Mouse (Mus musculus) MEL (cell line): Measurements from ENCODE around the gene Pemt. TPM values are rescaled to one million over a fixed set of nuclear protein-coding genes. Genes with fewer than 3 reads are reported as not detected.

Experiments used
- DNase-seq: peaks from one replicate; pipeline ENCODE4 v3.0.0; 2011; ENCODE audit warnings: low read depth, low spot score
- H3K27ac ChIP-seq: 2 replicates; pipeline ENCODE4 v1.5.1; 2012; ENCODE audit warnings: low read depth, mild to moderate bottlenecking, control low read depth, low read length, moderate library complexity; ENCODE audit not compliant: control insufficient read depth
- H3K27me3 ChIP-seq, 2 experiments: fragments of 150-350 bp in 1 of 2; sonication (generic) in 1 of 2; 2 replicates each; pipeline ENCODE4 v1.6.1; 2012; ENCODE audit warnings: low read length in 2 of 2, mild to moderate bottlenecking in 2 of 2, improper control_type of control experiment in 1 of 2, moderate library complexity in 1 of 2; ENCODE audit not compliant: insufficient read depth in 2 of 2, control insufficient read depth in 1 of 2
- H3K36me3 ChIP-seq, 2 experiments: 2 replicates each; pipeline ENCODE4 v1.6.1; 2012 to 2014; ENCODE audit warnings: low read length in 2 of 2, improper control_type of control experiment in 1 of 2, inconsistent platforms in 1 of 2, mild to moderate bottlenecking in 1 of 2; ENCODE audit not compliant: insufficient read depth in 2 of 2, control insufficient read depth in 1 of 2
- H3K4me1 ChIP-seq, 2 experiments: fragments of 150-350 bp in 1 of 2; sonication (generic) in 1 of 2; 2 replicates each; pipeline ENCODE4 v1.6.1; 2012; ENCODE audit warnings: low read length in 2 of 2, improper control_type of control experiment in 1 of 2, mild to moderate bottlenecking in 1 of 2; ENCODE audit not compliant: insufficient read depth in 2 of 2, control insufficient read depth in 1 of 2
- H3K4me3 ChIP-seq, 2 experiments: fragments of 150-350 bp in 1 of 2; sonication (generic) in 1 of 2; 2 replicates each; pipeline ENCODE4 v1.5.1; 2012; ENCODE audit warnings: low read depth in 2 of 2, low read length in 2 of 2, mild to moderate bottlenecking in 2 of 2, moderate library complexity in 2 of 2, control low read depth in 1 of 2, improper control_type of control experiment in 1 of 2; ENCODE audit not compliant: control insufficient read depth in 1 of 2, insufficient read depth in 1 of 2
- H3K79me2 ChIP-seq: 2 replicates; pipeline ENCODE4 v1.6.1; 2012; ENCODE audit warnings: mild to moderate bottlenecking, low read length, moderate library complexity; ENCODE audit not compliant: control insufficient read depth, poor library complexity, insufficient read depth
- H3K9ac ChIP-seq: 2 replicates; pipeline ENCODE4 v1.6.1; 2012; ENCODE audit warnings: low read depth, mild to moderate bottlenecking, control low read depth, low read length, moderate library complexity; ENCODE audit not compliant: control insufficient read depth, poor library complexity, severe bottlenecking
- H3K9me3 ChIP-seq: fragments of 150-350 bp; sonication (generic); replicated peaks from 2 replicates; pipeline ENCODE4 v1.6.1; 2012; ENCODE audit warnings: mild to moderate bottlenecking, low read length, improper control_type of control experiment, moderate library complexity; ENCODE audit not compliant: insufficient read depth
- BHLHE40 ChIP-seq: IDR thresholded peaks from 2 replicates; pipeline ENCODE4 v1.6.1; 2012; ENCODE audit warnings: low read depth, mild to moderate bottlenecking, inconsistent platforms, low read length, improper control_type of control experiment, borderline replicate concordance
- CHD1 ChIP-seq: IDR thresholded peaks from 2 replicates; pipeline ENCODE4 v1.6.1; 2012; ENCODE audit warnings: low read depth, mild to moderate bottlenecking, inconsistent platforms, low read length, improper control_type of control experiment
- CHD2 ChIP-seq: IDR thresholded peaks from 2 replicates; pipeline ENCODE4 v1.6.1; 2011; ENCODE audit warnings: low read length, improper control_type of control experiment
- CTCF ChIP-seq, 3 experiments: IDR thresholded peaks in 2 of 3; conservative IDR thresholded peaks in 1 of 3; 2 replicates each; pipeline ENCODE4 v1.5.1; 2011 to 2012; ENCODE audit warnings: low read length in 3 of 3, low read depth in 2 of 3, mild to moderate bottlenecking in 2 of 3, improper control_type of control experiment in 1 of 3, inconsistent platforms in 1 of 3, mixed read lengths in 1 of 3, moderate library complexity in 1 of 3; ENCODE audit not compliant: control insufficient read depth in 1 of 3, insufficient read depth in 1 of 3, poor library complexity in 1 of 3, severe bottlenecking in 1 of 3
- ELF1 ChIP-seq: IDR thresholded peaks from 2 replicates; pipeline ENCODE4 v1.6.1; 2014; ENCODE audit warnings: low read depth, mild to moderate bottlenecking, inconsistent platforms, low read length, improper control_type of control experiment, moderate library complexity
- EP300 ChIP-seq, 2 experiments: IDR thresholded peaks; 2 replicates each; pipeline ENCODE4 v1.6.1; 2011; ENCODE audit warnings: improper control_type of control experiment in 2 of 2, low read length in 2 of 2, low read depth in 1 of 2, mild to moderate bottlenecking in 1 of 2
- GATA1 ChIP-seq: IDR thresholded peaks from 2 replicates; pipeline ENCODE4 v1.6.1; 2011; ENCODE audit warnings: low read depth, low read length, improper control_type of control experiment
- JUND ChIP-seq: IDR thresholded peaks from 2 replicates; pipeline ENCODE4 v1.6.1; 2011; ENCODE audit warnings: low read depth, mild to moderate bottlenecking, improper control_type of control experiment, low read length
- MAFK ChIP-seq: IDR thresholded peaks from 2 replicates; pipeline ENCODE4 v1.6.1; 2011; ENCODE audit warnings: low read depth, mild to moderate bottlenecking, low read length, improper control_type of control experiment, borderline replicate concordance
- MAX ChIP-seq: IDR thresholded peaks from 2 replicates; pipeline ENCODE4 v1.6.1; 2011; ENCODE audit warnings: low read length, improper control_type of control experiment
- MYB ChIP-seq: IDR thresholded peaks from 2 replicates; pipeline ENCODE4 v1.6.1; 2011; ENCODE audit warnings: mild to moderate bottlenecking, low read depth, low read length, improper control_type of control experiment
- NELFE ChIP-seq: IDR thresholded peaks from 2 replicates; pipeline ENCODE4 v1.6.1; 2011; ENCODE audit warnings: low read depth, low read length, improper control_type of control experiment
- NRF1 ChIP-seq: IDR thresholded peaks from 2 replicates; pipeline ENCODE4 v1.6.1; 2014; ENCODE audit warnings: low read depth, mild to moderate bottlenecking, inconsistent platforms, low read length, improper control_type of control experiment, moderate library complexity; ENCODE audit not compliant: poor library complexity, insufficient read depth, severe bottlenecking
- RAD21 ChIP-seq: IDR thresholded peaks from 2 replicates; pipeline ENCODE4 v1.6.1; 2011; ENCODE audit warnings: mild to moderate bottlenecking, low read depth, low read length, improper control_type of control experiment
- SIN3A ChIP-seq: IDR thresholded peaks from 2 replicates; pipeline ENCODE4 v1.6.1; 2012; ENCODE audit warnings: low read length, improper control_type of control experiment, inconsistent platforms
- SMC3 ChIP-seq: IDR thresholded peaks from 2 replicates; pipeline ENCODE4 v1.6.1; 2011; ENCODE audit warnings: low read depth, low read length, improper control_type of control experiment
- TBP ChIP-seq: IDR thresholded peaks from 2 replicates; pipeline ENCODE4 v1.8.0; 2011; ENCODE audit warnings: low read depth, low read length, improper control_type of control experiment
- TCF12 ChIP-seq: IDR thresholded peaks from 2 replicates; pipeline ENCODE4 v1.6.1; 2014; ENCODE audit warnings: low read depth, mild to moderate bottlenecking, inconsistent platforms, low read length, improper control_type of control experiment, moderate library complexity
- UBTF ChIP-seq: IDR thresholded peaks from 2 replicates; pipeline ENCODE4 v1.6.1; 2012; ENCODE audit warnings: low read depth, mild to moderate bottlenecking, inconsistent platforms, low read length, improper control_type of control experiment, moderate library complexity, borderline replicate concordance; ENCODE audit not compliant: insufficient read depth
- USF2 ChIP-seq, 2 experiments: IDR thresholded peaks; 2 replicates each; pipeline ENCODE4 v1.6.1; 2011 to 2012; ENCODE audit warnings: improper control_type of control experiment in 2 of 2, low read length in 2 of 2, borderline replicate concordance in 1 of 2, inconsistent platforms in 1 of 2, low read depth in 1 of 2, mild to moderate bottlenecking in 1 of 2; ENCODE audit not compliant: insufficient read depth in 1 of 2
- ZC3H11A ChIP-seq: IDR thresholded peaks from 2 replicates; pipeline ENCODE4 v1.6.1; 2012; ENCODE audit warnings: low read depth, mild to moderate bottlenecking, inconsistent platforms, low read length, improper control_type of control experiment
- ZKSCAN1 ChIP-seq: IDR thresholded peaks from 2 replicates; pipeline ENCODE4 v1.6.1; 2012; ENCODE audit warnings: low read depth, mild to moderate bottlenecking, inconsistent platforms, low read length, improper control_type of control experiment, moderate library complexity
- polyA plus RNA-seq, 2 experiments: library from polyadenylated mRNA; stranded (reverse) in 1 of 2; unstranded in 1 of 2; fragments of >175 nt in 1 of 2; fragments of >200 nt in 1 of 2; gene quantifications; 2 replicates each; pipeline versions ENCODE4 v1.2.1 to v1.2.4; 2012; ENCODE audit warnings: low replicate concordance in 2 of 2, low read depth in 1 of 2; ENCODE audit not compliant: insufficient read length in 2 of 2, insufficient read depth in 1 of 2, missing spikeins in 1 of 2
- total RNA-seq: library from RNA; depleted of rRNA; stranded (reverse); fragments of 300-350 nt; gene quantifications from 2 replicates; pipeline ENCODE4 v1.2.3, GENCODE M21; 2012

The Pemt gene
- total and polyA plus RNA-seq, 3 experiments: 26.1 to 27.9 TPM; not detected in 1

DNA sequence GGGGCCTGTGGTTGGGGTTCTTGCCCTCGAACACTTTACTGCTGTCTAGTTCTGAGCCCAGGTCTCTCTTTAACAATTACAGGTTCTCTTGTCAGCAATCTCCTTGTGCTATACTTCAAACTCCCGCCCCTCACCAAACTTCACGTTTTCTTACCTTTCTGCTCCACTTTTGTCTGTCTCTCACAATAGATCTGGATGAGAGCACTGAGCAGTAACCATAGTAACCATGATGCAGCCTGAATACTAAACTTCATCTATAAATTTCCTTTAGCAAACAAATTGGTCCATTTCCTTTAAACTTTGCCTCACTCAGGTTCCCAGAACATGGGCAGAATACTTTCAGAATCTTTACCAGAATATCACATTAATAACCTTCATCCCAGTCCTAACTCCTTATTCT is 36.8 kb downstream of the Pemt start:
- H3K4me3 ChIP-seq: no peak overlapping the region
- DNase-seq: no peak

DNA sequence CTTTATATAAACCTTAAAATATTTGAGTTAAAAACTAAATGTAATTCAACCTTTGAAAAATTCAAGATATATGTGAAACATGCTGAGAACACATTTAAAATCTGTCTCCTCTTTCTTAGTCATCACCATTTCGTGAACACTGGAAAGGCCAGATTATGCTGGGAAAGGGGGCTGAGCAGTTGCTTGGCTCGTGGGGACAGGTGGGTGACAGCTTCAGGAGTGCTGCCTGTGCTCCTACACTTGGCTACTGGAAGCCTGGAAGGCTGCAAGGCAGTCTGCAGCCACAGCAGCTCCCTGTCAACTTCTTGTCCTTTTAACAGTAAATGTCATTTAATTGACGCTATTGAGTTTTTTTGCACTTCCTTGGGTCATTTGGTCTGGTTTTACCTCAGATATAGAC is 40.4 kb downstream of the Pemt start:
- Histone ChIP-seq H3K9ac (no peak overlapping the region), H3K4me1 (no peaks in the 10 kb centered on the region), H3K27me3 (no peaks in the 10 kb centered on the region), H3K27ac (no peak overlapping the region), H3K79me2 (no peaks in the 10 kb centered on the region), H3K9me3 (no peaks in the 10 kb centered on the region), H3K36me3 (no peaks in the 10 kb centered on the region), H3K4me3 (no peak overlapping the region)
- TF ChIP-seq SIN3A (no peak), USF2 (IDR thresholded peaks at IDR 0.05; ENCODE audit: borderline replicate concordance in 1 of 2, insufficient read depth in 1 of 2, low read depth in 1 of 2, low read length in 2 of 2) (no peak), GATA1 (no peak), ZC3H11A (no peak), NRF1 (no peak), UBTF (no peak), TBP (no peak), ELF1 (no peak)
- no peak for DNase-seq

More for the DNA sequence above, 36.8 kb downstream of the Pemt start:
- Histone ChIP-seq H3K27me3 (no peaks in the 10 kb centered on the region), H3K9ac (no peak overlapping the region), H3K79me2 (no peaks in the 10 kb centered on the region), H3K27ac (no peak overlapping the region), H3K36me3 (no peaks in the 10 kb centered on the region), H3K9me3 (no peaks in the 10 kb centered on the region), H3K4me1 (no peaks in the 10 kb centered on the region)
- TF ChIP-seq MYB (no peak), CHD1 (no peak), TCF12 (no peak), NELFE (no peak), MAX (no peak), JUND (no peak), SMC3 (no peak), ELF1 (no peak), BHLHE40 (no peak), CHD2 (no peak), NRF1 (no peak), ZKSCAN1 (no peak), EP300 (IDR thresholded peaks at IDR 0.05; ENCODE audit: low read depth in 1 of 2, low read length in 2 of 2) (no peak), RAD21 (no peak), MAFK (no peak), USF2 (IDR thresholded peaks at IDR 0.05; ENCODE audit: borderline replicate concordance in 1 of 2, insufficient read depth in 1 of 2, low read depth in 1 of 2, low read length in 2 of 2) (no peak), ZC3H11A (no peak), CTCF (IDR thresholded peaks at IDR 0.05 in 2 of 3, conservative IDR thresholded peaks at IDR 0.05 in 1 of 3; ENCODE audit: control insufficient read depth in 1 of 3, insufficient read depth in 1 of 3, low read depth in 2 of 3, low read length in 3 of 3, poor library complexity in 1 of 3, severe bottlenecking in 1 of 3) (no peak)
